Mouse (Mus musculus) CH12.LX (cell line): ENCODE data around the gene Frrs1. TPM values are rescaled to one million over a fixed set of nuclear protein-coding genes. Genes with fewer than 3 reads are reported as not detected.

ENCODE experiments used
- DNase-seq: peaks from one replicate; pipeline ENCODE4 v3.0.0-alpha.2; 2013; ENCODE audit errors: extremely low read depth
- H3K27ac ChIP-seq: 2 replicates; pipeline ENCODE4 v1.5.1; 2012; ENCODE audit warnings: low read depth, mild to moderate bottlenecking, control low read depth, moderate library complexity; ENCODE audit not compliant: insufficient read depth
- H3K27me3 ChIP-seq: replicated peaks from 2 replicates; pipeline ENCODE3; 2012; ENCODE audit warnings: inconsistent platforms
- H3K36me3 ChIP-seq, 2 experiments: replicated peaks in 1 of 2; 2 replicates each; pipeline versions ENCODE3 to v1.6.1; 2012; ENCODE audit warnings: inconsistent platforms in 1 of 2, low read length in 1 of 2, mild to moderate bottlenecking in 1 of 2, mixed read lengths in 1 of 2, moderate library complexity in 1 of 2; ENCODE audit not compliant: control insufficient read depth in 1 of 2, insufficient read depth in 1 of 2
- H3K4me1 ChIP-seq, 2 experiments: 2 replicates each; pipeline ENCODE4 v1.6.1; 2012; ENCODE audit warnings: inconsistent platforms in 1 of 2, moderate library complexity in 1 of 2; ENCODE audit not compliant: insufficient read depth in 2 of 2, control insufficient read depth in 1 of 2
- H3K4me2 ChIP-seq: 2 replicates; pipeline ENCODE4 v1.6.1; 2012; ENCODE audit warnings: low read depth, mild to moderate bottlenecking, control low read depth; ENCODE audit not compliant: poor library complexity, insufficient read depth, severe bottlenecking
- H3K4me3 ChIP-seq, 3 experiments: fragments of 150-350 bp in 1 of 3; sonication (generic) in 1 of 3; replicated peaks in 1 of 3; 2 replicates each; pipeline versions ENCODE3 to v1.5.1; 2011 to 2012; ENCODE audit warnings: low read depth in 2 of 3, low read length in 2 of 3, mild to moderate bottlenecking in 2 of 3, moderate library complexity in 2 of 3, control low read depth in 1 of 3, improper control_type of control experiment in 1 of 3, inconsistent platforms in 1 of 3, mixed read lengths in 1 of 3; ENCODE audit not compliant: poor library complexity in 1 of 3
- H3K79me2 ChIP-seq: replicated peaks from 2 replicates; pipeline ENCODE4 v1.6.1; 2012; ENCODE audit warnings: mild to moderate bottlenecking, moderate library complexity; ENCODE audit not compliant: control insufficient read depth, poor library complexity, insufficient read depth, severe bottlenecking; ENCODE audit errors: extremely low read depth
- H3K9ac ChIP-seq: 2 replicates; pipeline ENCODE4 v1.6.1; 2012; ENCODE audit warnings: low read depth, mild to moderate bottlenecking, control low read depth, moderate library complexity; ENCODE audit not compliant: insufficient read depth
- H3K9me3 ChIP-seq: replicated peaks from 2 replicates; pipeline ENCODE3; 2012; ENCODE audit warnings: low read length, inconsistent platforms, mixed read lengths
- BHLHE40 ChIP-seq: IDR thresholded peaks from 2 replicates; pipeline ENCODE4 v1.6.1; 2011; ENCODE audit warnings: mild to moderate bottlenecking, low read depth, low read length, improper control_type of control experiment
- CHD2 ChIP-seq: IDR thresholded peaks from 2 replicates; pipeline ENCODE4 v1.6.1; 2011; ENCODE audit warnings: low read length, improper control_type of control experiment
- CTCF ChIP-seq, 2 experiments: IDR thresholded peaks in 1 of 2; conservative IDR thresholded peaks in 1 of 2; 2 replicates each; pipeline ENCODE4 v1.5.1; 2011 to 2012; ENCODE audit warnings: low read depth in 2 of 2, low read length in 2 of 2, improper control_type of control experiment in 1 of 2, inconsistent platforms in 1 of 2, mild to moderate bottlenecking in 1 of 2, moderate library complexity in 1 of 2
- E2F4 ChIP-seq: IDR thresholded peaks from 2 replicates; pipeline ENCODE4 v1.6.1; 2011; ENCODE audit warnings: low read depth, low read length, improper control_type of control experiment; ENCODE audit not compliant: insufficient replicate concordance
- JUN ChIP-seq: IDR thresholded peaks from 2 replicates; pipeline ENCODE4 v1.6.1; 2011; ENCODE audit warnings: low read depth, mild to moderate bottlenecking, low read length, improper control_type of control experiment, moderate library complexity; ENCODE audit not compliant: insufficient read depth
- MAFK ChIP-seq: IDR thresholded peaks from 2 replicates; pipeline ENCODE4 v1.6.1; 2011; ENCODE audit warnings: low read length, improper control_type of control experiment; ENCODE audit not compliant: insufficient replicate concordance
- MAZ ChIP-seq: IDR thresholded peaks from 2 replicates; pipeline ENCODE4 v1.6.1; 2012; ENCODE audit warnings: low read depth, mild to moderate bottlenecking, inconsistent platforms, low read length, improper control_type of control experiment, moderate library complexity
- MEF2A ChIP-seq: IDR thresholded peaks from 2 replicates; pipeline ENCODE4 v1.6.1; 2014; ENCODE audit warnings: low read depth, mild to moderate bottlenecking, inconsistent platforms, low read length, improper control_type of control experiment, borderline replicate concordance
- MYC ChIP-seq: IDR thresholded peaks from 2 replicates; pipeline ENCODE4 v1.6.1; 2011; ENCODE audit warnings: low read depth, mild to moderate bottlenecking, improper control_type of control experiment, low read length
- NELFE ChIP-seq: IDR thresholded peaks from 2 replicates; pipeline ENCODE4 v1.6.1; 2011; ENCODE audit warnings: low read depth, low read length, improper control_type of control experiment
- POLR2A ChIP-seq: IDR thresholded peaks from 2 replicates; pipeline ENCODE4 v1.6.1; 2011; ENCODE audit warnings: low read depth, mild to moderate bottlenecking, improper control_type of control experiment, low read length
- SIN3A ChIP-seq: IDR thresholded peaks from 2 replicates; pipeline ENCODE4 v1.6.1; 2012; ENCODE audit warnings: low read length, improper control_type of control experiment, inconsistent platforms
- SMC3 ChIP-seq: IDR thresholded peaks from 2 replicates; pipeline ENCODE4 v1.6.1; 2011; ENCODE audit warnings: low read depth, low read length, improper control_type of control experiment
- TBP ChIP-seq: conservative IDR thresholded peaks from 2 replicates; pipeline ENCODE4 v1.6.1; 2011; ENCODE audit warnings: low read depth, low read length, improper control_type of control experiment
- UBTF ChIP-seq: IDR thresholded peaks from 2 replicates; pipeline ENCODE4 v1.6.1; 2012; ENCODE audit warnings: low read depth, mild to moderate bottlenecking, inconsistent platforms, low read length, improper control_type of control experiment, moderate library complexity
- USF1 ChIP-seq: IDR thresholded peaks from 2 replicates; pipeline ENCODE4 v1.6.1; 2014; ENCODE audit warnings: low read depth, mild to moderate bottlenecking, inconsistent platforms, low read length, improper control_type of control experiment
- ZC3H11A ChIP-seq: IDR thresholded peaks from 2 replicates; pipeline ENCODE4 v1.6.1; 2012; ENCODE audit warnings: low read depth, mild to moderate bottlenecking, inconsistent platforms, low read length, improper control_type of control experiment
- ZKSCAN1 ChIP-seq: IDR thresholded peaks from 2 replicates; pipeline ENCODE4 v1.6.1; 2012; ENCODE audit warnings: low read depth, inconsistent platforms, low read length, improper control_type of control experiment, borderline replicate concordance
- dilution Hi-C: fragments of 300-500 bp; cut with MboI; formaldehyde crosslinking; loops from 2 replicates; pipeline ENCODE4 v1.14.3; 2020; ENCODE audit warnings: low sequenced_read_pairs; ENCODE audit not compliant: extremely low pct_unique_long_range_greater_than_20kb, extremely low pct_ligation_motif_present
- in situ Hi-C: fragments of 300-500 bp; cut with MboI; formaldehyde crosslinking; loops from 3 replicates; pipeline ENCODE4 v1.14.3; 2019; ENCODE audit warnings: low sequenced_read_pairs, low pct_ligation_motif_present, low pct_unique_long_range_greater_than_20kb, mixed read lengths
- polyA plus RNA-seq: library from polyadenylated mRNA; unstranded; fragments of >175 nt; gene quantifications from 2 replicates; pipeline ENCODE4 v1.2.1, GENCODE M21; 2012; ENCODE audit warnings: low read depth; ENCODE audit not compliant: insufficient read length
- total RNA-seq, 2 experiments: library from RNA; depleted of rRNA; stranded (reverse); fragments of 300-350 nt in 1 of 2; fragments of >200 nt in 1 of 2; gene quantifications; 2 replicates each; pipeline ENCODE4 v1.2.3; 2012 to 2014

Frrs1 gene
- total and polyA plus RNA-seq, 3 experiments = 11.0 to 34.9 (median 16.5) TPM

DNA sequence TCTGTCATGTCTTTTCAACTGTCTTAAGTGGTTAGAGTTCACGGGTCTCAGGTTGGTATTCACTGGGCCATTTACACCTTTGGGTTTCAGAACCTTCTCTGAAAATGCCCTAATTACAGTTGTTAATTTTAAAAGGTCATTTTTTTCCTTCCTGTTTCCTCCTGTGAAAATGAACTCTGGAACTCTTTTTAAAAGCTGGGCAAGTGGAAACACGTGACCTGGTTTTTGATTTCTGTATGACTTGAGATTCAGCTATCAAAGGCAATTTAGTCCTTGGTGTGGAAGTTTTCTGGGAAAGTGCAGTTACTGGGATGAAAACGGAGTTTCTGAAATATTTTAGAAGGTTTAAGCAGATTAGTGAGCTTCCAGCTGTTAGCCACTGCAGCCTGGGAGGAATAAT, 11.1 kb downstream of the Frrs1 start:
- in situ Hi-C loops (no loop called here), dilution Hi-C loops (no loop called here)
- Histone ChIP-seq H3K4me3 (no peak overlapping the region), H3K79me2 (no peaks in the 10 kb centered on the region), H3K36me3 (peaks cover 5 to 62% of the 10 kb centered on the region in 2 experiments), H3K9ac (no peak overlapping the region), H3K9me3 (no peaks in the 10 kb centered on the region), H3K27ac (no peak overlapping the region), H3K27me3 (no peaks in the 10 kb centered on the region), H3K4me1 (peaks cover 1 to 24% of the 10 kb centered on the region in 2 experiments), H3K4me2 (no peak overlapping the region)
- no peak for DNase-seq
- no peak for TF ChIP-seq JUN
- TF ChIP-seq ZC3H11A = no peak
- TF ChIP-seq TBP = no peak
- no peak for TF ChIP-seq E2F4
- no peak for TF ChIP-seq MYC
- no peak for TF ChIP-seq POLR2A
- TF ChIP-seq ZKSCAN1 = no peak

DNA sequence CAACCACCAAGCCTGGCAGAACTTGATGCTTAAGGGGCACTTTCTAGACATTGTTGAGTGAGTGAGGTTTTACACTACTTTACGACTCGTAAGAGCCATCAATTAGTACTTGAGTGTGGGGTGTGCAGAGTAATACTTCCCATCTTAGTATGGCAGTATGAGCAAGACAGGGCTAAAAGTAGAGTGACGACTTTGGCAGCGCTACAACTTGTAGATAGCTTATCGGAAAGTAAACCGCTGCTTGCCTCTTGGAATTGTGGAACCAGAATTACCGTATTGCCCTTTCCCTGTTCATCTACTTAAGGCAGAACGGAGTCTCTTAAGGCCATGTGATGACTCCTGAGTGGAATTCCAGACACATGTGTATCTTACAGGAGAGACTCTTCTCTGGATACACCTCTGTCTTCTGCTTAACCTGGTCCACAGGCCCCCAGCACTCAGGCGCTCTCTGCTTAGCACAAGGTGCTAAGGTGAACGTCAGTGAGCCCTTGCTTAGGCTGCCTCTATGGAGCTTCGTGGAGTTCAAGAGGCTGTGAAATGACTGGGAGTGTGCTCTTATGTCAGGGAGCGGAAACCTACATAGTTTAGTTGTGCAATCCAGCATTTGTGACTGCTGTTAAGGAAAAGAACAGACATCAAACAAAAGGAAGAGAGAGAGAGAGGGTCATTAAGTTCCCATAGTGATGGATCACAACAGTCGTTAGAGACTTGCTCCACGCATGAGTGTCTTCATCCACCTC, 23.1 kb downstream of the Frrs1 start:
- Histone ChIP-seq H3K4me2 (no peak overlapping the region), H3K27me3 (no peaks in the 10 kb centered on the region), H3K4me1 (no peaks in the 10 kb centered on the region), H3K36me3 (peaks cover 41 to 84% of the 10 kb centered on the region in 2 experiments), H3K79me2 (no peaks in the 10 kb centered on the region), H3K9ac (no peak overlapping the region), H3K27ac (no peak overlapping the region), H3K4me3 (no peak overlapping the region), H3K9me3 (no peaks in the 10 kb centered on the region)
- no peak for DNase-seq
- dilution Hi-C loops (no loop called here), in situ Hi-C loops (no loop called here)
- TF ChIP-seq UBTF (no peak), POLR2A (no peak), NELFE (no peak)

DNA sequence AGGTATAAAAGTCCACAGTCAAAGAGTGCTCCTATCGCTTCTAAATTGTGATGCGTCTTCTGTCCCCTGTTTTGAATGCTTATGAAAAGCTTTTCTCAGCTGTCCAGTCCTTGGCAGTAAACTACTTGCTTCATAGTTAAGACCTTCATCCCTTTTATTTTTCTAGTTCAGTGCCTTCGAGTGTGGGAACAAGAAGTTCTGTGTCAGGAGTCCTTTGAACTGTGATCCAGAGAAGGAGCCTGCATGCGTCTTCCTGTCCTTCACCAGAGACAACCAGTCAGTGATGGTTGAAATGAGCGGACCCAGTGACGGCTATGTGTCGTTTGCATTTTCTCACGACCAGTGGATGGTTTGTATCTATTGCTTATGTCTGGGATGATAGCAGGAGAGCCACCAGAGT, 25.7 kb downstream of the Frrs1 start:
- in situ Hi-C loops (no loop called here), dilution Hi-C loops (no loop called here)
- Histone ChIP-seq H3K36me3 (peaks cover 32 to 79% of the 10 kb centered on the region in 2 experiments), H3K27ac (no peak overlapping the region), H3K9ac (no peak overlapping the region), H3K4me3 (no peak overlapping the region), H3K27me3 (no peaks in the 10 kb centered on the region), H3K4me1 (no peaks in the 10 kb centered on the region), H3K4me2 (no peak overlapping the region), H3K79me2 (no peaks in the 10 kb centered on the region), H3K9me3 (no peaks in the 10 kb centered on the region)
- DNase-seq = no peak
- TF ChIP-seq CHD2 (no peak), USF1 (no peak), BHLHE40 (no peak), SMC3 (no peak), SIN3A (no peak), MAZ (no peak), MEF2A (no peak), ZC3H11A (no peak), MAFK (no peak), CTCF (conservative IDR thresholded peaks at IDR 0.05 in 1 of 2, IDR thresholded peaks at IDR 0.05 in 1 of 2; ENCODE audit: low read depth in 2 of 2, low read length in 2 of 2) (no peak)
